Mouse (Mus musculus): ENCODE data around the gene Zfp82. TPM values are rescaled to one million over a fixed set of nuclear protein-coding genes. Genes with fewer than 3 reads are reported as not detected.

Zfp82 gene
- polyA plus RNA-seq, 1 experiment from 2014 or later, result 3.5 TPM

- no peak for ATAC-seq (replicated peaks; ENCODE audit: insufficient number of reproducible peaks, insufficient read depth, low FRiP score, low read depth)
- Histone ChIP-seq H3K4me3 (no peak overlapping the region), H3K27me3 (no peaks in the 10 kb centered on the region), H3K9ac (no peak overlapping the region), H3K36me3 (peaks cover 49% of the 10 kb centered on the region), H3K4me2 (no peak overlapping the region), H3K27ac (0 out of 2 replicates have a peak overlapping the region, but pooled peaks have one; percentile 6), H3K4me1 (replicated peaks) (no peaks in the 10 kb centered on the region), H3K9me3 (replicated peaks) (no peaks in the 10 kb centered on the region)
- WGBS, result 70% methylated on average over 21 of the region's 21 CpGs
Measured at GRCm38 (mm10) chr7:30009321-30010085, 63.2 kb downstream of the Zfp82 start.

- Histone ChIP-seq H3K4me1 (replicated peaks) (no peaks in the 10 kb centered on the region), H3K27me3 (no peaks in the 10 kb centered on the region), H3K9me3 (replicated peaks) (no peaks in the 10 kb centered on the region), H3K4me3 (no peak overlapping the region), H3K36me3 (peaks cover 36% of the 10 kb centered on the region), H3K27ac (no peak overlapping the region), H3K9ac (no peak overlapping the region), H3K4me2 (no peak overlapping the region)
- no peak for ATAC-seq (replicated peaks; ENCODE audit: insufficient number of reproducible peaks, insufficient read depth, low FRiP score, low read depth)
- 76% methylated on average over 6 of the region's 6 CpGs for WGBS
Measured at GRCm38 (mm10) chr7:30008020-30008690, 64.5 kb downstream of the Zfp82 start.

GRCm38 (mm10) chr7:30007601-30008000 lies 65.1 kb downstream of the Zfp82 start:
- Histone ChIP-seq H3K27ac (no peak overlapping the region), H3K27me3 (no peaks in the 10 kb centered on the region), H3K4me3 (no peak overlapping the region), H3K36me3 (peaks cover 36% of the 10 kb centered on the region), H3K4me1 (replicated peaks) (no peaks in the 10 kb centered on the region), H3K9ac (no peak overlapping the region), H3K9me3 (replicated peaks) (no peaks in the 10 kb centered on the region), H3K4me2 (no peak overlapping the region)
- ATAC-seq (replicated peaks; ENCODE audit: insufficient number of reproducible peaks, insufficient read depth, low FRiP score, low read depth), result no peak
- WGBS, result 93% methylated on average over 1 of the region's 1 CpGs

Small RNA genes lying within 50 kb of the gene (microRNA-seq; reads per million reads assigned to microRNA genes)
- gene Gm23368, result not detected

Other genes with a start within 250 kb of the Zfp82 start
- gene Zfp940, start 219.2 kb downstream of the Zfp82 start, polyA plus RNA-seq (2015; fragmentation: Nextera tagmentation; extraction: Ambion mirVana), result 1.7 and 2.1 TPM in 2 replicates
- gene Zfp420, start 212.9 kb downstream of the Zfp82 start, polyA plus RNA-seq (2015; fragmentation: Nextera tagmentation; extraction: Ambion mirVana), result 3.4 and 4.4 TPM in 2 replicates
- gene Zfp27, start 166.3 kb downstream of the Zfp82 start, polyA plus RNA-seq (2015; fragmentation: Nextera tagmentation; extraction: Ambion mirVana), result 7.2 and 7.8 TPM in 2 replicates
- gene Zfp383, start 164.7 kb downstream of the Zfp82 start, polyA plus RNA-seq (2015; fragmentation: Nextera tagmentation; extraction: Ambion mirVana), result 3.1 TPM in 2 replicates
- 6.7 and 9.4 TPM in 2 replicates for gene Zfp74, start 118.8 kb downstream of the Zfp82 start, polyA plus RNA-seq (2015; fragmentation: Nextera tagmentation; extraction: Ambion mirVana)
- gene Zfp568, start 88.9 kb downstream of the Zfp82 start, polyA plus RNA-seq (2015; fragmentation: Nextera tagmentation; extraction: Ambion mirVana), result 16.2 and 22.4 TPM in 2 replicates
- 3.3 and 4.1 TPM in 2 replicates for gene Zfp14, start 21.5 kb downstream of the Zfp82 start, polyA plus RNA-seq (2015; fragmentation: Nextera tagmentation; extraction: Ambion mirVana)
- 0.59 TPM in 1 of 2 replicates, not detected in the other for gene Gm26920, start 17.5 kb upstream of the Zfp82 start, polyA plus RNA-seq (2015; fragmentation: Nextera tagmentation; extraction: Ambion mirVana)
- 5.1 and 6.3 TPM in 2 replicates for gene Zfp566, start 17.6 kb upstream of the Zfp82 start, polyA plus RNA-seq (2015; fragmentation: Nextera tagmentation; extraction: Ambion mirVana)
- 72.9 and 75.3 TPM in 2 replicates for gene Zfp260, start 21.9 kb upstream of the Zfp82 start, polyA plus RNA-seq (2015; fragmentation: Nextera tagmentation; extraction: Ambion mirVana)
- gene Zfp382, start 49.0 kb upstream of the Zfp82 start, polyA plus RNA-seq (2015; fragmentation: Nextera tagmentation; extraction: Ambion mirVana), result 10.0 and 13.7 TPM in 2 replicates
- 6.9 and 8.5 TPM in 2 replicates for gene Zfp146, start 96.8 kb upstream of the Zfp82 start, polyA plus RNA-seq (2015; fragmentation: Nextera tagmentation; extraction: Ambion mirVana)
- 369 and 603 TPM in 2 replicates for gene Cox7a1, start 111.2 kb upstream of the Zfp82 start, polyA plus RNA-seq (2015; fragmentation: Nextera tagmentation; extraction: Ambion mirVana)
- 77.4 and 96.6 TPM in 2 replicates for gene Capns1, start 125.9 kb upstream of the Zfp82 start, polyA plus RNA-seq (2015; fragmentation: Nextera tagmentation; extraction: Ambion mirVana)
- gene Polr2i, start 159.0 kb upstream of the Zfp82 start, polyA plus RNA-seq (2015; fragmentation: Nextera tagmentation; extraction: Ambion mirVana), result 99.7 and 105 TPM in 2 replicates
- gene Tbcb, start 159.4 kb upstream of the Zfp82 start, polyA plus RNA-seq (2015; fragmentation: Nextera tagmentation; extraction: Ambion mirVana), result 125 and 140 TPM in 2 replicates
- not detected in 2 replicates for gene Ovol3, start 162.8 kb upstream of the Zfp82 start, polyA plus RNA-seq (2015; fragmentation: Nextera tagmentation; extraction: Ambion mirVana)
- gene Thap8, start 207.2 kb upstream of the Zfp82 start, polyA plus RNA-seq (2015; fragmentation: Nextera tagmentation; extraction: Ambion mirVana), result 0.42 and 0.61 TPM in 2 replicates
- 6.7 and 8.6 TPM in 2 replicates for gene Wdr62, start 207.5 kb upstream of the Zfp82 start, polyA plus RNA-seq (2015; fragmentation: Nextera tagmentation; extraction: Ambion mirVana)
- gene Clip3, start 218.8 kb upstream of the Zfp82 start, polyA plus RNA-seq (2015; fragmentation: Nextera tagmentation; extraction: Ambion mirVana), result 8.0 and 12.0 TPM in 2 replicates
- 57.4 and 64.4 TPM in 2 replicates for gene Alkbh6, start 235.8 kb upstream of the Zfp82 start, polyA plus RNA-seq (2015; fragmentation: Nextera tagmentation; extraction: Ambion mirVana)
- 6.1 and 18.8 TPM in 2 replicates for gene Syne4, start 241.9 kb upstream of the Zfp82 start, polyA plus RNA-seq (2015; fragmentation: Nextera tagmentation; extraction: Ambion mirVana)
- gene E130208F15Rik, start 248.8 kb upstream of the Zfp82 start, polyA plus RNA-seq (2015; fragmentation: Nextera tagmentation; extraction: Ambion mirVana), result 5.1 TPM in 1 of 2 replicates, not detected in the other